Mouse (Mus musculus): ENCODE data around the gene Tmem212.
"Not testable (repeated sequence)": the region's sequence is repeated elsewhere in the genome, so short reads cannot be mapped to it uniquely, and the experiment has no call there.

Tmem212 gene

GRCm38 (mm10) chr3:27896318-27896892, at the start of gene Tmem212:
Gene Tmem212, minus strand, starts transcription at chr3:27896368.
- no peak for DNase-seq (ENCODE audit: low spot score in 2 of 2)

- not testable (repeated sequence) for DNase-seq (ENCODE audit: low spot score in 2 of 2)
These were observed 49.2 kb upstream of the Tmem212 start for GRCm38 (mm10) chr3:27945397-27945796.

GRCm38 (mm10) chr3:27942991-27943390, 46.8 kb upstream of the Tmem212 start:
- no peak for DNase-seq (ENCODE audit: low spot score in 2 of 2)

- DNase-seq (ENCODE audit: low spot score in 2 of 2) = no peak
These were observed 45.5 kb upstream of the Tmem212 start for GRCm38 (mm10) chr3:27941634-27942033.

- DNase-seq (ENCODE audit: low spot score in 2 of 2) = peak; percentile 8 to 19
These were observed 42.5 kb upstream of the Tmem212 start, which contains the start of gene Pld1 for GRCm38 (mm10) chr3:27938381-27939323. Gene Pld1, plus strand, starts transcription at chr3:27938695.

GRCm38 (mm10) chr3:27937144-27938110, 41.3 kb upstream of the Tmem212 start:
- DNase-seq (ENCODE audit: low spot score in 2 of 2) = no peak

GRCm38 (mm10) chr3:27936731-27937130, 40.6 kb upstream of the Tmem212 start:
- DNase-seq (ENCODE audit: low spot score in 2 of 2) = no peak

- DNase-seq (ENCODE audit: low spot score in 2 of 2) = no peak
These were observed 39.5 kb upstream of the Tmem212 start for GRCm38 (mm10) chr3:27935644-27936043.

GRCm38 (mm10) chr3:27932391-27932790, 36.2 kb upstream of the Tmem212 start:
- no peak for DNase-seq (ENCODE audit: low spot score in 2 of 2)

GRCm38 (mm10) chr3:27929219-27929618, 33.1 kb upstream of the Tmem212 start:
- no peak for DNase-seq (ENCODE audit: low spot score in 2 of 2)

- no peak for DNase-seq (ENCODE audit: low spot score in 2 of 2)
These were observed 27.9 kb upstream of the Tmem212 start for GRCm38 (mm10) chr3:27924037-27924436.

GRCm38 (mm10) chr3:27921268-27922020, 25.3 kb upstream of the Tmem212 start:
- DNase-seq (ENCODE audit: low spot score in 2 of 2) = no peak

GRCm38 (mm10) chr3:27918656-27919436, 22.7 kb upstream of the Tmem212 start:
- no peak for DNase-seq (ENCODE audit: low spot score in 2 of 2)

GRCm38 (mm10) chr3:27909016-27909415, 12.8 kb upstream of the Tmem212 start:
- DNase-seq (ENCODE audit: low spot score in 2 of 2) = no peak

- no peak for DNase-seq (ENCODE audit: low spot score in 2 of 2)
These were observed 12.1 kb upstream of the Tmem212 start for GRCm38 (mm10) chr3:27908316-27908715.

- DNase-seq (ENCODE audit: low spot score in 2 of 2) = no peak
These were observed 11.1 kb upstream of the Tmem212 start for GRCm38 (mm10) chr3:27907301-27907700.

GRCm38 (mm10) chr3:27906647-27907209, 10.6 kb upstream of the Tmem212 start:
- no peak for DNase-seq (ENCODE audit: low spot score in 2 of 2)

- DNase-seq (ENCODE audit: low spot score in 2 of 2) = no peak
These were observed 8.6 kb upstream of the Tmem212 start for GRCm38 (mm10) chr3:27904659-27905330.

GRCm38 (mm10) chr3:27901846-27902245, 5.7 kb upstream of the Tmem212 start:
- DNase-seq (ENCODE audit: low spot score in 2 of 2) = no peak

Measured in natural killer cell, adult 2 months (primary cell).